Mouse (Mus musculus) MEL (cell line): ENCODE measurements around the gene Lrrfip2. TPM values are rescaled to one million over a fixed set of nuclear protein-coding genes. Genes with fewer than 3 reads are reported as not detected.

Source experiments
- DNase-seq: peaks from one replicate; pipeline ENCODE4 v3.0.0; 2011; ENCODE audit warnings: low read depth, low spot score
- H3K27ac ChIP-seq: 2 replicates; pipeline ENCODE4 v1.5.1; 2012; ENCODE audit warnings: low read depth, mild to moderate bottlenecking, control low read depth, low read length, moderate library complexity; ENCODE audit not compliant: control insufficient read depth
- H3K27me3 ChIP-seq, 2 experiments: fragments of 150-350 bp in 1 of 2; sonication (generic) in 1 of 2; 2 replicates each; pipeline ENCODE4 v1.6.1; 2012; ENCODE audit warnings: low read length in 2 of 2, mild to moderate bottlenecking in 2 of 2, improper control_type of control experiment in 1 of 2, moderate library complexity in 1 of 2; ENCODE audit not compliant: insufficient read depth in 2 of 2, control insufficient read depth in 1 of 2
- H3K36me3 ChIP-seq, 2 experiments: 2 replicates each; pipeline ENCODE4 v1.6.1; 2012 to 2014; ENCODE audit warnings: low read length in 2 of 2, improper control_type of control experiment in 1 of 2, inconsistent platforms in 1 of 2, mild to moderate bottlenecking in 1 of 2; ENCODE audit not compliant: insufficient read depth in 2 of 2, control insufficient read depth in 1 of 2
- H3K4me1 ChIP-seq, 2 experiments: fragments of 150-350 bp in 1 of 2; sonication (generic) in 1 of 2; 2 replicates each; pipeline ENCODE4 v1.6.1; 2012; ENCODE audit warnings: low read length in 2 of 2, improper control_type of control experiment in 1 of 2, mild to moderate bottlenecking in 1 of 2; ENCODE audit not compliant: insufficient read depth in 2 of 2, control insufficient read depth in 1 of 2
- H3K4me3 ChIP-seq, 2 experiments: fragments of 150-350 bp in 1 of 2; sonication (generic) in 1 of 2; 2 replicates each; pipeline ENCODE4 v1.5.1; 2012; ENCODE audit warnings: low read depth in 2 of 2, low read length in 2 of 2, mild to moderate bottlenecking in 2 of 2, moderate library complexity in 2 of 2, control low read depth in 1 of 2, improper control_type of control experiment in 1 of 2; ENCODE audit not compliant: control insufficient read depth in 1 of 2, insufficient read depth in 1 of 2
- H3K79me2 ChIP-seq: 2 replicates; pipeline ENCODE4 v1.6.1; 2012; ENCODE audit warnings: mild to moderate bottlenecking, low read length, moderate library complexity; ENCODE audit not compliant: control insufficient read depth, poor library complexity, insufficient read depth
- H3K9ac ChIP-seq: 2 replicates; pipeline ENCODE4 v1.6.1; 2012; ENCODE audit warnings: low read depth, mild to moderate bottlenecking, control low read depth, low read length, moderate library complexity; ENCODE audit not compliant: control insufficient read depth, poor library complexity, severe bottlenecking
- H3K9me3 ChIP-seq: fragments of 150-350 bp; sonication (generic); replicated peaks from 2 replicates; pipeline ENCODE4 v1.6.1; 2012; ENCODE audit warnings: mild to moderate bottlenecking, low read length, improper control_type of control experiment, moderate library complexity; ENCODE audit not compliant: insufficient read depth
- CHD1 ChIP-seq: IDR thresholded peaks from 2 replicates; pipeline ENCODE4 v1.6.1; 2012; ENCODE audit warnings: low read depth, mild to moderate bottlenecking, inconsistent platforms, low read length, improper control_type of control experiment
- CHD2 ChIP-seq: IDR thresholded peaks from 2 replicates; pipeline ENCODE4 v1.6.1; 2011; ENCODE audit warnings: low read length, improper control_type of control experiment
- CTCF ChIP-seq, 3 experiments: IDR thresholded peaks in 2 of 3; conservative IDR thresholded peaks in 1 of 3; 2 replicates each; pipeline ENCODE4 v1.5.1; 2011 to 2012; ENCODE audit warnings: low read length in 3 of 3, low read depth in 2 of 3, mild to moderate bottlenecking in 2 of 3, improper control_type of control experiment in 1 of 3, inconsistent platforms in 1 of 3, mixed read lengths in 1 of 3, moderate library complexity in 1 of 3; ENCODE audit not compliant: control insufficient read depth in 1 of 3, insufficient read depth in 1 of 3, poor library complexity in 1 of 3, severe bottlenecking in 1 of 3
- E2F4 ChIP-seq: IDR thresholded peaks from 2 replicates; pipeline ENCODE4 v1.6.1; 2011; ENCODE audit warnings: low read depth, low read length, improper control_type of control experiment, borderline replicate concordance
- GABPA ChIP-seq: IDR thresholded peaks from 2 replicates; pipeline ENCODE4 v1.6.1; 2012; ENCODE audit warnings: low read depth, mild to moderate bottlenecking, inconsistent platforms, low read length, improper control_type of control experiment, moderate library complexity
- GATA1 ChIP-seq: IDR thresholded peaks from 2 replicates; pipeline ENCODE4 v1.6.1; 2011; ENCODE audit warnings: low read depth, low read length, improper control_type of control experiment
- MAX ChIP-seq: IDR thresholded peaks from 2 replicates; pipeline ENCODE4 v1.6.1; 2011; ENCODE audit warnings: low read length, improper control_type of control experiment
- MYB ChIP-seq: IDR thresholded peaks from 2 replicates; pipeline ENCODE4 v1.6.1; 2011; ENCODE audit warnings: mild to moderate bottlenecking, low read depth, low read length, improper control_type of control experiment
- NELFE ChIP-seq: IDR thresholded peaks from 2 replicates; pipeline ENCODE4 v1.6.1; 2011; ENCODE audit warnings: low read depth, low read length, improper control_type of control experiment
- POLR2A ChIP-seq, 2 experiments: IDR thresholded peaks; 2 replicates each; pipeline ENCODE4 v1.6.1; 2011 to 2012; ENCODE audit warnings: low read length in 2 of 2, mild to moderate bottlenecking in 2 of 2, control low read depth in 1 of 2, improper control_type of control experiment in 1 of 2, low read depth in 1 of 2, moderate library complexity in 1 of 2; ENCODE audit not compliant: control insufficient read depth in 1 of 2, insufficient read depth in 1 of 2, poor library complexity in 1 of 2
- POLR2AphosphoS5 ChIP-seq: IDR thresholded peaks from 2 replicates; pipeline ENCODE4 v1.6.1; 2012; ENCODE audit warnings: low read depth, borderline replicate concordance, mild to moderate bottlenecking, inconsistent platforms, low read length, moderate library complexity, mixed read lengths
- RAD21 ChIP-seq: IDR thresholded peaks from 2 replicates; pipeline ENCODE4 v1.6.1; 2011; ENCODE audit warnings: mild to moderate bottlenecking, low read depth, low read length, improper control_type of control experiment
- RCOR1 ChIP-seq: IDR thresholded peaks from 2 replicates; pipeline ENCODE4 v1.6.1; 2012; ENCODE audit warnings: low read depth, mild to moderate bottlenecking, inconsistent platforms, low read length, improper control_type of control experiment
- SIN3A ChIP-seq: IDR thresholded peaks from 2 replicates; pipeline ENCODE4 v1.6.1; 2012; ENCODE audit warnings: low read length, improper control_type of control experiment, inconsistent platforms
- SMC3 ChIP-seq: IDR thresholded peaks from 2 replicates; pipeline ENCODE4 v1.6.1; 2011; ENCODE audit warnings: low read depth, low read length, improper control_type of control experiment
- TBP ChIP-seq: IDR thresholded peaks from 2 replicates; pipeline ENCODE4 v1.8.0; 2011; ENCODE audit warnings: low read depth, low read length, improper control_type of control experiment
- TCF12 ChIP-seq: IDR thresholded peaks from 2 replicates; pipeline ENCODE4 v1.6.1; 2014; ENCODE audit warnings: low read depth, mild to moderate bottlenecking, inconsistent platforms, low read length, improper control_type of control experiment, moderate library complexity
- USF2 ChIP-seq, 2 experiments: IDR thresholded peaks; 2 replicates each; pipeline ENCODE4 v1.6.1; 2011 to 2012; ENCODE audit warnings: improper control_type of control experiment in 2 of 2, low read length in 2 of 2, borderline replicate concordance in 1 of 2, inconsistent platforms in 1 of 2, low read depth in 1 of 2, mild to moderate bottlenecking in 1 of 2; ENCODE audit not compliant: insufficient read depth in 1 of 2
- ZC3H11A ChIP-seq: IDR thresholded peaks from 2 replicates; pipeline ENCODE4 v1.6.1; 2012; ENCODE audit warnings: low read depth, mild to moderate bottlenecking, inconsistent platforms, low read length, improper control_type of control experiment
- ZKSCAN1 ChIP-seq: IDR thresholded peaks from 2 replicates; pipeline ENCODE4 v1.6.1; 2012; ENCODE audit warnings: low read depth, mild to moderate bottlenecking, inconsistent platforms, low read length, improper control_type of control experiment, moderate library complexity
- ZMIZ1 ChIP-seq: IDR thresholded peaks from 2 replicates; pipeline ENCODE4 v1.6.1; 2012; ENCODE audit warnings: low read depth, mild to moderate bottlenecking, inconsistent platforms, low read length, improper control_type of control experiment, moderate library complexity
- ZNF384 ChIP-seq: IDR thresholded peaks from 2 replicates; pipeline ENCODE4 v1.6.1; 2012; ENCODE audit warnings: low read depth, mild to moderate bottlenecking, inconsistent platforms, low read length, improper control_type of control experiment
- polyA plus RNA-seq, 2 experiments: library from polyadenylated mRNA; stranded (reverse) in 1 of 2; unstranded in 1 of 2; fragments of >175 nt in 1 of 2; fragments of >200 nt in 1 of 2; gene quantifications; 2 replicates each; pipeline versions ENCODE4 v1.2.1 to v1.2.4; 2012; ENCODE audit warnings: low replicate concordance in 2 of 2, low read depth in 1 of 2; ENCODE audit not compliant: insufficient read length in 2 of 2, insufficient read depth in 1 of 2, missing spikeins in 1 of 2
- total RNA-seq: library from RNA; depleted of rRNA; stranded (reverse); fragments of 300-350 nt; gene quantifications from 2 replicates; pipeline ENCODE4 v1.2.3, GENCODE M21; 2012

The Lrrfip2 gene
- total and polyA plus RNA-seq, 3 experiments = 26.0 to 42.7 TPM; not detected in 1

- Histone ChIP-seq H3K4me1 (no peaks in the 10 kb centered on the region), H3K9ac (no peak overlapping the region), H3K79me2 (no peaks in the 10 kb centered on the region), H3K9me3 (no peaks in the 10 kb centered on the region), H3K36me3 (no peaks in the 10 kb centered on the region), H3K4me3 (no peak overlapping the region), H3K27ac (no peak overlapping the region), H3K27me3 (no peaks in the 10 kb centered on the region)
- TF ChIP-seq TBP = no peak
- TF ChIP-seq MAX = peak; percentile 74
- peak; percentile 51 for TF ChIP-seq SMC3
- peak; percentile 50 for TF ChIP-seq RAD21
- TF ChIP-seq CTCF (IDR thresholded peaks at IDR 0.05 in 2 of 3, conservative IDR thresholded peaks at IDR 0.05 in 1 of 3; ENCODE audit: control insufficient read depth in 1 of 3, insufficient read depth in 1 of 3, low read depth in 2 of 3, low read length in 3 of 3, poor library complexity in 1 of 3, severe bottlenecking in 1 of 3) = peak; percentile 47 to 61 (median 55)
- DNase-seq = peak; percentile 65
Measured at GRCm38 (mm10) chr9:111077745-111078144, 39.6 kb upstream of the Lrrfip2 start.

GRCm38 (mm10) chr9:111080801-111081200 lies 36.6 kb upstream of the Lrrfip2 start:
- Histone ChIP-seq H3K27ac (no peak overlapping the region), H3K4me3 (no peak overlapping the region), H3K27me3 (no peaks in the 10 kb centered on the region), H3K36me3 (no peaks in the 10 kb centered on the region), H3K9ac (no peak overlapping the region), H3K4me1 (no peaks in the 10 kb centered on the region; a peak in 1 of 4 replicates), H3K79me2 (no peaks in the 10 kb centered on the region), H3K9me3 (no peaks in the 10 kb centered on the region)
- DNase-seq = no peak
- TF ChIP-seq ZMIZ1 (no peak), E2F4 (no peak), NELFE (no peak), CHD1 (no peak), GATA1 (no peak), GABPA (no peak), RCOR1 (no peak), ZNF384 (no peak), TCF12 (no peak), MYB (no peak), POLR2AphosphoS5 (no peak), POLR2A (IDR thresholded peaks at IDR 0.05; ENCODE audit: control insufficient read depth in 1 of 2, insufficient read depth in 1 of 2, low read depth in 1 of 2, low read length in 2 of 2, poor library complexity in 1 of 2) (no peak), ZC3H11A (no peak), RAD21 (no peak), USF2 (IDR thresholded peaks at IDR 0.05; ENCODE audit: borderline replicate concordance in 1 of 2, insufficient read depth in 1 of 2, low read depth in 1 of 2, low read length in 2 of 2) (no peak), ZKSCAN1 (no peak), CHD2 (no peak), SIN3A (no peak)
